Mouse (Mus musculus): Measurements from ENCODE around the gene Efhb. TPM values are rescaled to one million over a fixed set of nuclear protein-coding genes. Genes with fewer than 3 reads are reported as not detected.

The Efhb gene
- under 1 TPM; 0.33 to 0.53 TPM for total RNA-seq (2023)

DNA sequence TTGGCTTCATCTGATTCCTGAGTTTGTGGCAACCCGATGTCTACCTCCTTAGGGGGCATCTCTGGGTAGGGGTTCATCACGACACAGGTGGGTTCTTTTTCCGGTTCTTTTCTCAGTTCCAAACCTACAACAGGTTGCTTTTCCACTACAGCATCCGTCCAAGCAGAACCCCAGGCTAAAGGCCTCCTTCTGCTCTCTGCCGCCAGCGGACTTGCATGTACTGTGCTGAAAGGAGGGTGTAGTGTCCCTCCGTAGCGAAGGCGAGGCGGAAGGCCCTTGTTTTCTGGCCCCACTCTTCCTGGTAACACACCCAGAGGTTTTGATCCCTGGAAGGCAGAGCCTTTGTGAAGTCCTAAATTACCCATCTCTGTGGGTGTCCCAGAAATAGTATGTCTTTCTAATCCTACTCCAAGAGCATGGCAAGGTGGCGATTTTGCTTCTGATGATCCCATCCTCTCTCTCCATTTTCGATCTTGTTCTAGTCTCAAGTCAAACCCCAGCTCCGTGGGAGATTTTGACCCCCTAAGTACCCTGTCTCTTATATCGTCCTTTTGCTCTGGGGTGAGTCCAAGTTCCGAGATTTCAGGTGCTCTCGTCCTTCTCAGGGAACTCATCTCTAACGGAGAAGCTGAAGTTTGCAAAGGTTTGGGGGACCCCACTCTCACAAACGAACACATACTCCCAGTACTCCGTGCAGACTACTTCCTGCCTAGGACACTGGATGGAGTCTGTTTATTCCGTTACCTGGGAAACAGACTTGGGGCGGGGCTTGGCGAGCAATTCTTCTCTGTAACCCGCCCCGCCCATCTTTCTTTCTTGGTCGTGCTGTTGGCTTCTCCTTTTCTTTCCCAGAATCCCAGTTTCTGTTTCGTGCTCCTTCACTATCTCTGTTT lies at the start of gene Efhb:
TSS of gene Efhb (minus strand) at position 719 of the 893 bp plus-strand sequence.

DNA sequence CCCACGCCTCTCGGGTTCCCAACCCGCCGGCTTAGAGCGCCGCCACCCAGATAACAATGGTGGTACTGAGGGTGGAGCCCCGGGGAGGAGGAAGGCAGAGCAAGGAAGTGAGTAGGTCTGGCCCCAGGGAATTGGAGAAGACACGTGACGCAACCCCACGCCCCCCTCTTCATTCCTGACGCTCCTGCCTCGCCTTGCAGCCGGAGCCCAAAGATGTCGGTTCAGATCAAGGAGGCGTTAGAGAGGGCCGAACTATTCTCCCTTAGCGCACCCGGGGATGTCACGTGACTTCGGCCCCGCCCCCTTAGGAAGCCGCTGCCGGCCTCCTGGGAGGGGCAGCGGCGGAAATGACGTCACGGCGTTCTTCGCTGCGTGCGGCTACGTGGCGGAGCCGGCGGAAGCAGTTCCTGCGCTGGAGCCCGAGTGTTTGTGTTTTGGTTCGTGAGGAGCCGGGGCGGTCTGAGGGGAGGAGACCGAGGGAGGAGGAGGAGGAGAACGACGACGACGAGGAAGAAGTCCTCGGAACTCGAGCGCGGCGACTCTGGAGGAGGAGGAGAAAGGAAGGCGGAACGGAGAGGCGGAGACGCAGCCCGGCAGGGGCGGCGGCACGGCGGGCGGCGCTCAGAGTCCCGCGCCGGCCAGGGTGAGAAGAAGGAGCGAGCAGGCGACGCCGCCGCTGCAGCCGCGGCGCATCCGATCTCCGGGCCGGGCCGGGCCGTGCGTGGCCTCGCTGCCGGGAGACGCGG lies 15.9 kb upstream of the Efhb start, which contains the start of gene Rab5a:
TSS of gene Rab5a (plus strand) at position 377 of the 746 bp plus-strand sequence.

Other genes starting within 250 kb of the Efhb start
- gene Rab5a, start 15.9 kb upstream of the Efhb start, total RNA-seq (2023) = 10 to 100 TPM; 69.6 to 80.3 TPM
- gene Pp2d1, start 76.1 kb upstream of the Efhb start, total RNA-seq (2023) = not detected
- 10 to 100 TPM; 55.4 to 68.9 TPM for gene Kat2b, start 103.5 kb upstream of the Efhb start, total RNA-seq (2023)
- 10 to 100 TPM; 12.8 to 14.8 TPM for gene Sgo1, start 226.0 kb upstream of the Efhb start, total RNA-seq (2023)